Mouse (Mus musculus) CH12.LX (cell line): Measurements from ENCODE around the gene 1700092M07Rik. TPM values are rescaled to one million over a fixed set of nuclear protein-coding genes. Genes with fewer than 3 reads are reported as not detected.
A peak's percentile ranks its signal among the peaks of the same experiment; 100 is the strongest.

Experiments
- DNase-seq: peaks from one replicate; pipeline ENCODE4 v3.0.0-alpha.2; 2013; ENCODE audit errors: extremely low read depth
- H3K27ac ChIP-seq: 2 replicates; pipeline ENCODE4 v1.5.1; 2012; ENCODE audit warnings: low read depth, mild to moderate bottlenecking, control low read depth, moderate library complexity; ENCODE audit not compliant: insufficient read depth
- H3K27me3 ChIP-seq: replicated peaks from 2 replicates; pipeline ENCODE3; 2012; ENCODE audit warnings: inconsistent platforms
- H3K36me3 ChIP-seq, 2 experiments: replicated peaks in 1 of 2; 2 replicates each; pipeline versions ENCODE3 to v1.6.1; 2012; ENCODE audit warnings: inconsistent platforms in 1 of 2, low read length in 1 of 2, mild to moderate bottlenecking in 1 of 2, mixed read lengths in 1 of 2, moderate library complexity in 1 of 2; ENCODE audit not compliant: control insufficient read depth in 1 of 2, insufficient read depth in 1 of 2
- H3K4me1 ChIP-seq, 2 experiments: 2 replicates each; pipeline ENCODE4 v1.6.1; 2012; ENCODE audit warnings: inconsistent platforms in 1 of 2, moderate library complexity in 1 of 2; ENCODE audit not compliant: insufficient read depth in 2 of 2, control insufficient read depth in 1 of 2
- H3K4me2 ChIP-seq: 2 replicates; pipeline ENCODE4 v1.6.1; 2012; ENCODE audit warnings: low read depth, mild to moderate bottlenecking, control low read depth; ENCODE audit not compliant: poor library complexity, insufficient read depth, severe bottlenecking
- H3K4me3 ChIP-seq, 3 experiments: fragments of 150-350 bp in 1 of 3; sonication (generic) in 1 of 3; replicated peaks in 1 of 3; 2 replicates each; pipeline versions ENCODE3 to v1.5.1; 2011 to 2012; ENCODE audit warnings: low read depth in 2 of 3, low read length in 2 of 3, mild to moderate bottlenecking in 2 of 3, moderate library complexity in 2 of 3, control low read depth in 1 of 3, improper control_type of control experiment in 1 of 3, inconsistent platforms in 1 of 3, mixed read lengths in 1 of 3; ENCODE audit not compliant: poor library complexity in 1 of 3
- H3K79me2 ChIP-seq: replicated peaks from 2 replicates; pipeline ENCODE4 v1.6.1; 2012; ENCODE audit warnings: mild to moderate bottlenecking, moderate library complexity; ENCODE audit not compliant: control insufficient read depth, poor library complexity, insufficient read depth, severe bottlenecking; ENCODE audit errors: extremely low read depth
- H3K9ac ChIP-seq: 2 replicates; pipeline ENCODE4 v1.6.1; 2012; ENCODE audit warnings: low read depth, mild to moderate bottlenecking, control low read depth, moderate library complexity; ENCODE audit not compliant: insufficient read depth
- H3K9me3 ChIP-seq: replicated peaks from 2 replicates; pipeline ENCODE3; 2012; ENCODE audit warnings: low read length, inconsistent platforms, mixed read lengths
- CHD1 ChIP-seq: IDR thresholded peaks from 2 replicates; pipeline ENCODE4 v1.6.1; 2012; ENCODE audit warnings: low read depth, low read length, improper control_type of control experiment, inconsistent platforms
- E2F4 ChIP-seq: IDR thresholded peaks from 2 replicates; pipeline ENCODE4 v1.6.1; 2011; ENCODE audit warnings: low read depth, low read length, improper control_type of control experiment; ENCODE audit not compliant: insufficient replicate concordance
- ELF1 ChIP-seq: IDR thresholded peaks from 2 replicates; pipeline ENCODE4 v1.6.1; 2014; ENCODE audit warnings: low read depth, mild to moderate bottlenecking, inconsistent platforms, low read length, improper control_type of control experiment
- EP300 ChIP-seq: IDR thresholded peaks from 2 replicates; pipeline ENCODE4 v1.6.1; 2011; ENCODE audit warnings: low read length, improper control_type of control experiment
- ETS1 ChIP-seq: conservative IDR thresholded peaks from 2 replicates; pipeline ENCODE4 v1.6.1; 2012; ENCODE audit warnings: low read depth, mild to moderate bottlenecking, inconsistent platforms, low read length, improper control_type of control experiment, moderate library complexity
- HCFC1 ChIP-seq: IDR thresholded peaks from 2 replicates; pipeline ENCODE4 v1.6.1; 2012; ENCODE audit warnings: low read depth, mild to moderate bottlenecking, inconsistent platforms, low read length, improper control_type of control experiment
- IRF4 ChIP-seq: IDR thresholded peaks from 2 replicates; pipeline ENCODE4 v1.6.1; 2014; ENCODE audit warnings: low read depth, mild to moderate bottlenecking, inconsistent platforms, low read length, improper control_type of control experiment
- JUN ChIP-seq: IDR thresholded peaks from 2 replicates; pipeline ENCODE4 v1.6.1; 2011; ENCODE audit warnings: low read depth, mild to moderate bottlenecking, low read length, improper control_type of control experiment, moderate library complexity; ENCODE audit not compliant: insufficient read depth
- MAX ChIP-seq: IDR thresholded peaks from 2 replicates; pipeline ENCODE4 v1.6.1; 2011; ENCODE audit warnings: low read length, improper control_type of control experiment
- MAZ ChIP-seq: IDR thresholded peaks from 2 replicates; pipeline ENCODE4 v1.6.1; 2012; ENCODE audit warnings: low read depth, mild to moderate bottlenecking, inconsistent platforms, low read length, improper control_type of control experiment, moderate library complexity
- MEF2A ChIP-seq: IDR thresholded peaks from 2 replicates; pipeline ENCODE4 v1.6.1; 2014; ENCODE audit warnings: low read depth, mild to moderate bottlenecking, inconsistent platforms, low read length, improper control_type of control experiment, borderline replicate concordance
- NELFE ChIP-seq: IDR thresholded peaks from 2 replicates; pipeline ENCODE4 v1.6.1; 2011; ENCODE audit warnings: low read depth, low read length, improper control_type of control experiment
- NRF1 ChIP-seq: IDR thresholded peaks from 2 replicates; pipeline ENCODE4 v1.6.1; 2014; ENCODE audit warnings: low read depth, mild to moderate bottlenecking, inconsistent platforms, low read length, improper control_type of control experiment, moderate library complexity
- RAD21 ChIP-seq: IDR thresholded peaks from 2 replicates; pipeline ENCODE4 v1.6.1; 2011; ENCODE audit warnings: low read depth, mild to moderate bottlenecking, low read length, improper control_type of control experiment, moderate library complexity
- SMC3 ChIP-seq: IDR thresholded peaks from 2 replicates; pipeline ENCODE4 v1.6.1; 2011; ENCODE audit warnings: low read depth, low read length, improper control_type of control experiment
- TBP ChIP-seq: conservative IDR thresholded peaks from 2 replicates; pipeline ENCODE4 v1.6.1; 2011; ENCODE audit warnings: low read depth, low read length, improper control_type of control experiment
- TCF12 ChIP-seq: IDR thresholded peaks from 2 replicates; pipeline ENCODE4 v1.6.1; 2014; ENCODE audit warnings: low read depth, mild to moderate bottlenecking, inconsistent platforms, low read length, improper control_type of control experiment
- UBTF ChIP-seq: IDR thresholded peaks from 2 replicates; pipeline ENCODE4 v1.6.1; 2012; ENCODE audit warnings: low read depth, mild to moderate bottlenecking, inconsistent platforms, low read length, improper control_type of control experiment, moderate library complexity
- USF1 ChIP-seq: IDR thresholded peaks from 2 replicates; pipeline ENCODE4 v1.6.1; 2014; ENCODE audit warnings: low read depth, mild to moderate bottlenecking, inconsistent platforms, low read length, improper control_type of control experiment
- ZKSCAN1 ChIP-seq: IDR thresholded peaks from 2 replicates; pipeline ENCODE4 v1.6.1; 2012; ENCODE audit warnings: low read depth, inconsistent platforms, low read length, improper control_type of control experiment, borderline replicate concordance
- ZMIZ1 ChIP-seq: IDR thresholded peaks from 2 replicates; pipeline ENCODE4 v1.6.1; 2012; ENCODE audit warnings: low read depth, mild to moderate bottlenecking, inconsistent platforms, low read length, improper control_type of control experiment
- dilution Hi-C: fragments of 300-500 bp; cut with MboI; formaldehyde crosslinking; loops from 2 replicates; pipeline ENCODE4 v1.14.3; 2020; ENCODE audit warnings: low sequenced_read_pairs; ENCODE audit not compliant: extremely low pct_unique_long_range_greater_than_20kb, extremely low pct_ligation_motif_present
- in situ Hi-C: fragments of 300-500 bp; cut with MboI; formaldehyde crosslinking; loops from 3 replicates; pipeline ENCODE4 v1.14.3; 2019; ENCODE audit warnings: low sequenced_read_pairs, low pct_ligation_motif_present, low pct_unique_long_range_greater_than_20kb, mixed read lengths
- polyA plus RNA-seq: library from polyadenylated mRNA; unstranded; fragments of >175 nt; gene quantifications from 2 replicates; pipeline ENCODE4 v1.2.1, GENCODE M21; 2012; ENCODE audit warnings: low read depth; ENCODE audit not compliant: insufficient read length
- total RNA-seq, 2 experiments: library from RNA; depleted of rRNA; stranded (reverse); fragments of 300-350 nt in 1 of 2; fragments of >200 nt in 1 of 2; gene quantifications; 2 replicates each; pipeline ENCODE4 v1.2.3; 2012 to 2014

The 1700092M07Rik gene
- total and polyA plus RNA-seq, 3 experiments, result 1.0 to 3.8 (median 3.1) TPM

- no peak for TF ChIP-seq RAD21
- no peak for TF ChIP-seq E2F4
- TF ChIP-seq NELFE, result peak; percentile 40; the same call in 1 of the 2 replicates
- no peak for TF ChIP-seq MEF2A
- TF ChIP-seq NRF1, result peak; percentile 62
- TF ChIP-seq EP300, result no peak
- TF ChIP-seq ELF1, result peak; percentile 81
Measured at GRCm38 (mm10) chr19:8770567-8771270, 30.2 kb downstream of the 1700092M07Rik start, which contains the start of gene Tmem223 (continued).

- in situ Hi-C loops (no loop called here), dilution Hi-C loops (no loop called here)
- no peak for DNase-seq
- peak overlapping the region; percentile 95; the same call in 1 of the 2 replicates for H3K4me2 ChIP-seq
- peak overlapping the region; percentile 95; the same call in 1 of the 2 replicates for H3K9ac ChIP-seq
- H3K79me2 ChIP-seq, result peaks cover 35% of the 10 kb centered on the region
- H3K4me3 ChIP-seq, result peak overlapping the region in 2 of 3 experiments; percentile 88 to 93
- H3K27me3 ChIP-seq, result no peaks in the 10 kb centered on the region
- H3K36me3 ChIP-seq, result peaks cover 24 to 54% of the 10 kb centered on the region in 2 experiments
- TF ChIP-seq HCFC1 (no peak), ZMIZ1 (peak; percentile 35; the same call in 1 of the 2 replicates)
- TF ChIP-seq, all 38 proteins: peak for 1
- Histone ChIP-seq H3K4me1 (peaks cover 11 to 44% of the 10 kb centered on the region in 2 experiments), H3K27ac (no peak overlapping the region), H3K9me3 (no peaks in the 10 kb centered on the region)
Measured at GRCm38 (mm10) chr19:8772996-8773395, 32.5 kb downstream of the 1700092M07Rik start.

- Histone ChIP-seq H3K36me3 (peaks cover 21 to 54% of the 10 kb centered on the region in 2 experiments), H3K79me2 (peaks cover 35% of the 10 kb centered on the region), H3K4me2 (peak overlapping the region; percentile 95), H3K9ac (peak overlapping the region; percentile 95), H3K27me3 (no peaks in the 10 kb centered on the region), H3K27ac (peak overlapping the region; percentile 35), H3K4me1 (peaks cover 11 to 44% of the 10 kb centered on the region in 2 experiments), H3K4me3 (peak overlapping the region; percentile 55 to 93 (median 88)), H3K9me3 (no peaks in the 10 kb centered on the region)
- in situ Hi-C loops (no loop called here), dilution Hi-C loops (no loop called here)
- TF ChIP-seq TBP (no peak), SMC3 (no peak), ZMIZ1 (no peak), MAX (no peak), ZKSCAN1 (no peak), MEF2A (no peak), HCFC1 (no peak), MAZ (no peak), IRF4 (no peak), TCF12 (no peak), CHD1 (no peak), E2F4 (no peak), UBTF (no peak), ETS1 (no peak), RAD21 (no peak), USF1 (no peak), JUN (no peak)
- no peak for DNase-seq
Measured at GRCm38 (mm10) chr19:8773409-8773808, 32.9 kb downstream of the 1700092M07Rik start.
